In genomic region chr13:94788771-94789649, GRCm38 (mm10) we compare ENCODE assay signal across 8 mouse cellular contexts. TPM values are rescaled to one million over a fixed set of nuclear protein-coding genes. Genes with fewer than 3 reads are reported as not detected.
DNase-seq lines count a peak whose midpoint lies in the region; ATAC-seq and TF ChIP-seq lines count a peak whose summit lies in the region.

Gene Tbca (plus strand): TSS chr13:94788910.

- TF ChIP-seq CTCF in ES-Bruce4 (IDR thresholded peaks at IDR 0.05; ENCODE audit: low read depth, low read length): no peak

- H3K36me3 ChIP-seq in ES-Bruce4 (ENCODE audit: control insufficient read depth, insufficient read depth, low read length, poor library complexity, severe bottlenecking): no peaks in the 10 kb centered on the region
- no peaks in the 10 kb centered on the region for H3K36me3 ChIP-seq in forebrain, embryonic 14.5 days (ENCODE audit: control insufficient read depth, insufficient read depth, low read length)
- no peaks in the 10 kb centered on the region for H3K36me3 ChIP-seq in neural tube, embryonic 15.5 days

- WGBS in forebrain, embryonic 14.5 days: under 1% methylated on average over 54 of the region's 81 CpGs
- WGBS in neural tube, embryonic 15.5 days: under 1% methylated on average over 80 of the region's 81 CpGs

- peak within 1 kb of the TSS; percentile 68 for H3K4me2 ChIP-seq in forebrain, embryonic 14.5 days (ENCODE audit: low read length)
- H3K4me2 ChIP-seq in neural tube, embryonic 15.5 days: peak within 1 kb of the TSS; percentile 78

- peak within 1 kb of the TSS; percentile 87 for H3K9ac ChIP-seq in ES-Bruce4 (ENCODE audit: low read depth, poor library complexity, severe bottlenecking)
- peak within 1 kb of the TSS; percentile 93 for H3K9ac ChIP-seq in forebrain, embryonic 14.5 days (ENCODE audit: low read length)
- H3K9ac ChIP-seq in neural tube, embryonic 15.5 days (replicated peaks): peak within 1 kb of the TSS; percentile 96

- H3K9me3 ChIP-seq in ES-Bruce4 (replicated peaks; ENCODE audit: control insufficient read depth, insufficient read depth, low read length, poor library complexity, severe bottlenecking): no peaks in the 10 kb centered on the region
- no peaks in the 10 kb centered on the region for H3K9me3 ChIP-seq in forebrain, embryonic 14.5 days (replicated peaks; ENCODE audit: control insufficient read depth, low read length)
- no peaks in the 10 kb centered on the region for H3K9me3 ChIP-seq in neural tube, embryonic 15.5 days (replicated peaks)

- peak; percentile 72 for TF ChIP-seq POLR2A in ES-Bruce4 (IDR thresholded peaks at IDR 0.05; ENCODE audit: insufficient read depth, low read length)

- H3K4me1 ChIP-seq in ES-Bruce4 (ENCODE audit: control insufficient read depth, insufficient read depth, low read length): no peaks in the 10 kb centered on the region
- peaks cover 7% of the 10 kb centered on the region for H3K4me1 ChIP-seq in forebrain, embryonic 14.5 days (ENCODE audit: control insufficient read depth, insufficient read depth, low read length)
- peaks cover 10% of the 10 kb centered on the region for H3K4me1 ChIP-seq in neural tube, embryonic 15.5 days

- intact Hi-C loops in heart, postnatal 14 days (cut with DNase I): no loop called here

- no peak within 1 kb of the TSS for H3K27ac ChIP-seq in ES-Bruce4 (ENCODE audit: insufficient read depth, low read length)
- peak within 1 kb of the TSS; percentile 80 for H3K27ac ChIP-seq in forebrain, embryonic 14.5 days (ENCODE audit: low read depth, low read length)
- H3K27ac ChIP-seq in neural tube, embryonic 15.5 days (replicated peaks): peak within 1 kb of the TSS; percentile 90

- H3K27me3 ChIP-seq in ES-Bruce4 (ENCODE audit: control insufficient read depth, insufficient read depth, low read length, poor library complexity, severe bottlenecking): no peaks in the 10 kb centered on the region
- no peaks in the 10 kb centered on the region for H3K27me3 ChIP-seq in forebrain, embryonic 14.5 days (replicated peaks; ENCODE audit: control insufficient read depth, insufficient read depth, low read length)
- 0 out of 2 replicates have a peak, but pooled peaks cover 6% of the 10 kb centered on the region for H3K27me3 ChIP-seq in neural tube, embryonic 15.5 days (replicated peaks)

- H3K4me3 ChIP-seq in ES-Bruce4 (ENCODE audit: low read depth, low read length): peak within 1 kb of the TSS; percentile 94
- peak within 1 kb of the TSS; percentile 90 for H3K4me3 ChIP-seq in forebrain, embryonic 14.5 days (ENCODE audit: low read depth, low read length)
- peak within 1 kb of the TSS; percentile 63 for H3K4me3 ChIP-seq in neural tube, embryonic 15.5 days (replicated peaks)

- TF ChIP-seq EP300 in ES-Bruce4 (IDR thresholded peaks at IDR 0.05; ENCODE audit: insufficient read depth, low read depth, low read length): no peak

- peak; percentile 93 for DNase-seq in forebrain, embryonic 14.5 days (ENCODE audit: low spot score)
- DNase-seq in heart, postnatal 14 days: peak; percentile 91 to 92
- peak; percentile 80 for DNase-seq in layer of hippocampus, adult 11-12 months (ENCODE audit: low spot score)
- DNase-seq in lung, adult 18-20 months: peak; percentile 81 to 88
- peak; percentile 89 for DNase-seq in testis, postnatal 14 days (ENCODE audit: low spot score)

- ATAC-seq in cerebellum, adult (ENCODE audit: insufficient number of reproducible peaks, low FRiP score, low TSS enrichment): peak; percentile 88
- ATAC-seq in forebrain, embryonic 14.5 days: peak; percentile 97
- ATAC-seq in neural tube, embryonic 15.5 days (ENCODE audit: low FRiP score): peak; percentile 97

RNA-seq across cellular contexts. Expression of gene Tbca, which starts in this region (rescaled TPM):
- 341 and 354 TPM in 2 replicates for polyA plus RNA-seq in ES-Bruce4 (2011; ENCODE audit: insufficient read depth, insufficient read length, low read depth, missing spikeins)
- polyA plus RNA-seq in forebrain, embryonic 14.5 days (2014; fragmentation: Nextera tagmentation; extraction: Ambion mirVana): 291 and 302 TPM in 2 replicates
- total RNA-seq in heart, postnatal 14 days (2021): 100 to 1,000 TPM; 126 to 136 TPM
- 253 and 302 TPM in 2 replicates for polyA plus RNA-seq in neural tube, embryonic 15.5 days (2015; fragmentation: Nextera tagmentation; extraction: Ambion mirVana)
